Mouse (Mus musculus): ENCODE results near the gene Hnf1b.

Hnf1b gene

DNA sequence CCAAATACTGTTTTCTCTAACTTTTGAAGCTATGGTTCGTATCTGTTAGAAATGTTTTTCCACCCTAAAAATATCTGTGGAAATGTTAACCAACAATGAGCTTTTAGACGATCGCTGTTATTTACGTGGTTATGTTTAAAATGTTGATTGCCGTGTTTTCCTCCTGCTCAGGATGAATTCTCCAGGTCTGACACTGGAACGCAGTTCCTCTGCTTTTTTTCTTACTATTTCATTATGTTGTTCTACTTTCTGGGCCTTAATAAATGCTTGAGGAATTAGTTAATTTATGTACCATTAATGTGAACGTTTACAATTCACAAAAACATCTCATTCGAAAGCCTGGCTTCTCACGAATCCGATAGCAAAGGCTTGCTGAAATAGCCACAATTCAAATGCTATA lies 4.2 kb downstream of the Hnf1b start:
- no peak for DNase-seq

DNA sequence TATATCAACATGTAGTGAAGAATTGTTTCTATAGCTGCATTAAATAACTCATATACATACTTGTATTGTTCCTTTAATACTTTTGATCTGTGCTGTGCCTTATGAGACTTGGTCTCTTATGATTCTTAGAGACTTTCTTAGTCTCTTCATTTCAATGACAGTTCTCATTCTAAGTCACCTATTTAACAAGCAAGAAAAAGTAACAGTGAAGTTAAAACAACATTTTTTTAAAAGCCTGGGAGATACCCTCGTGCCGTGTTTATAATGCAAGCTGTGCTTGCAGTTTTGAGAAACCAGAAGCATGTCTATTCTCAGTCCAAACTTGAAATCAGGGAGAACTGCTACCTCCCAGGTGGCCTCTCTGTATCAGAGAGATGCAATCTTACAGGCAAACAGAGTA lies 4.8 kb downstream of the Hnf1b start:
- DNase-seq, result no peak

DNA sequence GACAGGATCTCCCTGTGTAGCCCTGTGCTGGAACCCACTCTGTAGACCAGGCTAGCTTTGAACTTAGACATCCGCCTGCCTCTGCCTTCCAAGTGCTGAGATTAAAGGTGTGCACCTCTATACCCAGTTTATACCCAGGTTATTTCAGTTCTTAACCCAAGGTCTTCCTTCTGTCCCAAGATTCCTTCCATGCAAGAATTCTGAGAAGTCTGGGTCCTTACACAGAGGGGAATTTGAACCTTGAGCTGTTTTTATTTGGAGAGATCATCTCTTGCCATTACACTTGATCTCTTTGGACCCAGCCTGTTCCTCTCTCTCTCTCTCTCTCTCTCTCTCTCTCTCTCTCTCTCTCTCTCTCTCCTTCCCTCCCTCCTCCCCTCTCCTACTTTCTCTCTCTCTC lies 7.4 kb downstream of the Hnf1b start:
- no peak for DNase-seq

DNA sequence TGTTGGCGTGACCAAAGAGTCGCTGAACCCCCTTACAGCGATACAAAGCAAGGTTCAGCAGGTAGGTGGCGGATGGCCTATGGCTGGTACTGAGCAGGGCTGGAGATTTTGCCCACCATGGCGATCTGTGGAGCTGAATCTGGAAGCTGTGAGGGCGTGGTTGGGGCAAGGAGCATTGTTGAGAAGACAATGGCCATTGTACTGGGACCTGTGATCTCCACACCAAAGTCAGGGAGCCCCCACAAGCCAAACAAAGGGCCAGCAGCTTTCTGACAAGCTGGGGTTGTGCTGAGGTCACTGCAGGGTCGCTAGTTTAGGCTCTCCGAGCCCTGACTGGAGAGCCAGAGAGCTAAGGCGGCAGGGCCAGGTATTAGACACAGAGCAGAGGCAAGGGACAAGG lies 15.4 kb downstream of the Hnf1b start:
- DNase-seq, result no peak

DNA sequence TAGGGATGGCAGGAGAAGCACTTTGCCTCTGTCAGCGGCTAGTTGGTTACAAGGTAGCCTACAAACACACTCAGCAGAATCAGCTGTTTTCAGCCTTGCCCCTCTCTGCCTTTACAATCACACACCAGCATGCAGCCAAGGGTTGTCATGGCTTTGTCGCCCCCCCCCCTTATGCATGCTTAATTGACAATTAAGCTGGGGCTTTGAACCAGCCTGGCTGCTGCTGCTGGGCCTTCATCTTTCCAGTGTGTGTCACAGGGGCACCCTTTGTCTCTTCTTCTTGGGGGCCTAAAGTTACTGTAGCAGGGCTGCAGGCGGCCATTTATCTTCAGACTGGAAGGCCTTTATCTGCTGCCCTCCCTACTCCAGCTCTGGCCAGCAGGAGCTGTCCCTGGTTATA lies 17.7 kb downstream of the Hnf1b start:
- DNase-seq, result no peak

DNA sequence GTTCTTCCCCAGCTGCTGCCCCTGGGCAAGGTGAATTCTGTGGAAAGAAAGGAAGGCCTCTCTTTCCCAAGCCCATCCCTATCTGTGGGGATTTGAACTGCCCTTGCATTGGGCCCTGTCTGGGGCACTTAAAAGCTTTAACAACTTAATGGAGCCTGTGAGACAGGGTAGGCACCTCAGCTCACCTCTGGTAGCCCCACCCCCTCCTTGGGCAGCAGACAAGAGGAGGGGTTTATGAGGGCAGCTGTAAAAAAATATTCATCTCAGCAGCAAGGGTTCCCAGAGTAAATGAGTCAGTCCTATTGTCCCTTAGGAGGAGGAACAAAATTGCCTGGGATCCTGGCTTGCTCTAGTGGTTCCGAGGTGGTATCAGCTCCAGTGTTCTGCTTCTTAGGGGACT lies 19.3 kb downstream of the Hnf1b start:
- no peak for DNase-seq

DNA sequence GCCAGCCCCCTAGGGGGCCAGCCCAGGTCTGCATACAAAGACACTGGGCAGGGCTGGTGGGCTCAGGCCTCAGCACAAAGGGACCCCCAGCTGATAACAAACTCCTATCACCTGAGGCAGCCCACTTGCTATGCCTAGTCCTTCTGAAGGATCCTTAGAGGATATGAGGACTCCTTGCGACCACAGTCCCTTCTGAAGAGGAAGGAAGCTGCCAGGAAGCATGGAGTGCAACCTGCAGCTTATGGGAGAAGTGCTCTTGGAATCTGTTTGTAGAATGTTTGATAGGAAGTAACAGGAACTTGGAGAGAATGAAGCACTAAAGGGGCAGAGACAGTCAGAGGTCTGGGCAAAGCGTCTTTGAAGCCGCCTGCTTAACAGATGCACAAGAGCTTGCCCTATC lies 19.8 kb downstream of the Hnf1b start:
- DNase-seq, result no peak

DNA sequence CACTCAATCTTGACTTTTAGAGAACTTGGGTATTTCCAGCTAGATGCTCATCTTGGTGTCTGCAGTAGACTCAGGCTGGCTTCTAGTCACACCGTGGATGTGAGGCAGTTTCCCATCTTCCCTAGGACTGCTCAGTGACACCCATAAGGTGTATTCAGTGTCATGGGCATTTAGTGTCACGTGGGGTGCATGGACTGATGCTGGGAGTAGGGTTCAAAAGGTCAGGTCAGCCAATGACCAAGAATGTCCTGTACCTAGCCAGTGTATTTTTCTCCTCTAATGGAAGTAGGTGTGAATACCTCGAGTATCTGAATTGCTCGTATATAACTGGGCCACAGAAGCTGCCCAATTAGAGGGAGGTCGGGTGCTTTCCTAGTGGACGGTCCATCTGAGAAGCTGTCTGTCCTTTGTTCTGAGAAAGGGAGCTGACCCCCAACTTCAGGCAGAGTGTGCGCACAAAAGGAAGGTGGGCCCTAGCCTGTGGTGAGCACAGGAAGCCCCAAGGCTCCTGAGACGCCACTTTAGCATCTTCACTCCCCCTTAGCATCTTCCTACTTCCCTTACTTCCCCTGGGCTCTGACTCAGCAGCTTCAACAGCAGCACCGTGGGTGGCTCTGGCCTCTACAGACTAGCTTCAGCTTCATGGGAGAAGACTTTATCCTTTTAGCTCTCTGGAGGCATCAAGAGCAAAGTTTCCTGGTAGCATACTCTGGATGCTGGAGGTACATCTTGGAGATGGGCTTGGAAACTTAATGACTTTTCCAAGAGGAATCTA lies 22.1 kb downstream of the Hnf1b start:
- no peak for DNase-seq

DNA sequence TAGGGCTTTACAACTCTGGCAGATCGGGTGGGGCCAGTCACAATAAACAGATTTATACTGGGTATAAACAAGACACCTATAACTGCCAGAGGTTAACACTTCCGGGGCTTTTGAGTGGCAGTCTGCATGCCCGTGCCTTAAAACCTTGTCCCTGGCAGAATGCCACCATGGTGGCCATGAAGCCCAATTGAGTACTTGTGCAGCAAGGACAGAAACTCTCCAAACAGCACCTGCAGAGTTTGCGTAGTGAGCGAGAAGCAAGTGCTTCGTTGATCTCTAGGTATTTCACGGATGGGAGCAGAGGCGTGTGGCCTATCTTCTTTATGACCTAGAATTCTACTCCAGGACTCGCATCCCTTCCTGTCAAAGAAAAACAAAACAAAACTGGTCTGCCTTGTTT lies 23.6 kb downstream of the Hnf1b start:
- DNase-seq, result no peak

DNA sequence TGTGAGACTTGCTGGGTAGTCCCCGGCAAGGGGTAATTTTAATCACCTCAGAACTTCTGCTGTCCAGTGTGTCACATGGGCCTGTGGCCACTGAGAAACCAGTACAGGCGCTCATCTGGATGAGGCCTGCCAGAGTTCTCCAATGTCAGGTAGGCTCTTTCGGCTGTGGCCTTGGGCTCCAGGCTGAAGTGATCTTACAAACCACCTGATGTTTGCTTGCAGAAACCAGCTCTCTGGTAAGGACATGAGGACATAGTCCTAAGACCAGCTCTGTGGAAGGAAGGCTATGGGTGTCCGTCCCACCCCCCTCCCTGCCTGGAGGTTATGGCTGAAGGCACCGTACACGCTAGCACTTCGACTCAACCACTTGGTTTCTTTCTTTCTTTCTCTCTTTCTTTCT lies 26.8 kb downstream of the Hnf1b start:
- DNase-seq, result no peak

DNA sequence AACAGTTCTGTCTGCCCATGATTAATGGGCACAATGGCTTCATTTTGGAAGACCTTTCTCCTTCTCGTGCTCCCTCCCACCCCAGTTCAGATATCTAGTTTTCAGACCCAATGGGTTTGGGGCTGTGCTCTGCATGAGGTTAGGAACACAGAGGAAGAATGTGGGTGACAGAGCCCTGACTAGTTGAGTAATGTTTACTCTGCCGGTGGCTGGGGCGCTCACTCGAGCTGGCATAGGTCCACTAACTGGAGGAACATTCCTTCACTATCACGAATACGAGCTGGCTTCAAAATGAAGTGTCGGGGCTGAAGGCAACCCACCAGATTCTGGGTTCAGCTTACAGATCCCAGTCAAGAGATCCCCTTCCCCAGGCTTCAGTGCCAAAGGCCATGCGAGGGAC lies 27.9 kb downstream of the Hnf1b start:
- no peak for DNase-seq

DNA sequence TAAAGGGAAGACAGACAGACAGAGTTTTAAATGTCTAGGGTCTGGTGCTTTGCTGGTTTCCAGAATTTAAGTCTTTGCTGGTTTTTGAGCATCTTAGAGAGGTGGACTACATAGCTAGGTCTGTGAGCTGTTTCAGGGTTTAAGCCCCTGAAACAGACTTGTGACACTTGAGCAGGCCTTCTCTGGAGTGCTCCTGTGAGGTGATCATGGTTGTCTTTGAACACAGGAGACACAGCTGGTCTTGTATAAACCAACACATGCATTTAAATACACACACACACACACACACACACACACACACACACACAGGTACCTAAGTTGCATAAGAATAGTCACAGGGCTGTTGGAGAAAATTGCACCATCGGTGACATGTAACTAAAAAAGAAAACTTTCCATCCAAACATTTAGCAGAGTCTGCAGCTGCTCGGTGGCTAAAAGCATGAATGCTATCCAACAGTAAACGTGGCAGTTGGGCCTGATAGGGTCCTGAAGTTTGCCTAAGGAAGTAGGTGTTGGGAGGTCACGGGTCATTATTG lies 28.6 kb downstream of the Hnf1b start:
- no peak for DNase-seq

DNA sequence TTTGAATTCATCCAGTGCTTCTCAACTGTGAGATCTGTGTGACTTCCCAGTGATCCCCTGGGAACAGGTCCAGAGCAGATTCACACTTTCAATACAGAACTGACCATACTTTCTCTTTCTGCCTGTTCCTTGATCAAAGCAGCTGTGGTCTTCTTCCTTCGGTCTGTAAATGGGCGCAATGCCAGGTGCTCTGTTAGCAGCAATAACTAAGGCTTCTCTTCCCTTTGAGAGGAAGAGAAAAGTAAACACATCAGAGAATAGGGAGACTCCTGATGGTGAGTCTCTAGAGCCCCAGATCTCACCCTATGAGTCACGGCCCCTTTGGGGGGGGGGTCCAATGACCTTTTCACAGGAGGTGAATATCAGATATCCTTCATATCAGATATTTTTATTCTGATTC lies 29.3 kb downstream of the Hnf1b start:
- DNase-seq, result no peak

DNA sequence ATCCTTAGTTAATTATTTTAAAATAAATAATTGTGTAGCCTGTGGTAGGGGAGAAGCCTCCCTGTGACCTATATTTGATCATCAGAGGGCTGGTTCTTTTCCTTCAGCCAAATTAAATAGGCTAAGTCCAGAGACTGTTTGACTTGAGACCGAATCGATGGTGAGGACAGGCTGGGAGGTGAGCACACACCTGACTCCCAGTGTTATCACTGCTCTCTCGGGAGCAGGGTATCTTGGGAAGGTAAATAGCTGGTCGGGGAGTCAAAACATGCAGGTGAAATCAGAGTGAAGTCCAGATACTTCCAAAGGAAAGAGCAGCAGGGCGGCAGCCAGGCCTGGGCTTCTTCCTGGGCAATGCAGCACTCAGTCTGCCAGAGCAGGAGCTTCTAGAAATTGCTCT lies 31.6 kb downstream of the Hnf1b start:
- DNase-seq, result no peak

DNA sequence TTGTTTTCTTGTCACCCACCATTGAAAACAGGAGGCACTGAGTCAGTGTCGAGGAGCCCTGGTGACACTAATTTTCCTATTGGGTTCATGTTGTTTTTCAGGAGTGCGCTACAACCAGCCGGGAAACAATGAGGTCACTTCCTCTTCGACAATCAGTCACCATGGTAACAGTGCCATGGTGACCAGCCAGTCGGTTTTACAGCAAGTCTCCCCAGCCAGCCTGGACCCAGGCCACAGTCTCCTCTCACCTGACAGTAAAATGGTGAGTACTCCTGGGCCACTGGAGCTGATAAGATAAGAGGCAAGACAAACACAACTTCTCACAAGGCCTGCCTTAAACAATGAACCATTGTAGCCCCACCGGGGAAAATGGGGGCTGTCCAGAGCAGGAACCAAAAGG lies 32.7 kb downstream of the Hnf1b start:
- DNase-seq, result no peak

DNA sequence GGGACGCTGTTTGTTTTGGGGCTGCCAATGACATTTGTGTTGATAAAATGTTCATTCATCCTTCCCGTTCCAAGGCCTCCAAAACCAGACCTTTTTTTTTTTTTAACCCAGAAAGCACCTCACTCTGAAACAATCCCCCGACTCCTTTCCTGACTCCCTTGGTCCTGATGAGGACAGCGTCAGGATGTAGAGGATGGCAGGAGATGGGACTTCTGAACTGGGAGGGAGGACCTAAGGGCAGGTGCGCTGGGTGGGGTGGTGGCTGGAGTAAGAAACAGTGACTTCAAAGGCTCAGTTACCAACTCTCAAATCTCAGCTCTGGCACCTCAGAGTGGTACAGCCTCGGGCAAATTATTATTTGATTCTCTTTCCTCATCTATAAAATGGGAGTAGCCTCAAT lies 33.2 kb downstream of the Hnf1b start:
- no peak for DNase-seq

DNA sequence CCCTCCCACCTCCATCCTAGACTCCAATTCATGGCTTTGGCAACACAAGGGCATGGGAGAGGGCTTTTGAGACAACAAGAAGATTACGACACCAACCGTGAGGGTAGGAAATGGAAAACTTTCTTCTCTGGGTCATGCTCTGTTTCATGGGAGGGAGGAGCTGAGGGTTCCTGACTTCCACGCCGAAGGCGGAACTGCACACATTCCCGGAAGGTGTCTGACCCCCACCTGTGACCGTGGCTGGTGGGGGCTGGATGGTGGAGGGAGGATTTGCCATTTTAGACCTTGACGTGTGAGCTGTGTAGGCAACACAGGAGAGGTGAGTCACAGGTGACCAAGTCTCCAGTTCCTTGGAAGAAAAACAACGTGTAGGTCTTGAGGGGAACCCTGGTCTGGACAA lies 33.9 kb downstream of the Hnf1b start:
- no peak for DNase-seq

DNA sequence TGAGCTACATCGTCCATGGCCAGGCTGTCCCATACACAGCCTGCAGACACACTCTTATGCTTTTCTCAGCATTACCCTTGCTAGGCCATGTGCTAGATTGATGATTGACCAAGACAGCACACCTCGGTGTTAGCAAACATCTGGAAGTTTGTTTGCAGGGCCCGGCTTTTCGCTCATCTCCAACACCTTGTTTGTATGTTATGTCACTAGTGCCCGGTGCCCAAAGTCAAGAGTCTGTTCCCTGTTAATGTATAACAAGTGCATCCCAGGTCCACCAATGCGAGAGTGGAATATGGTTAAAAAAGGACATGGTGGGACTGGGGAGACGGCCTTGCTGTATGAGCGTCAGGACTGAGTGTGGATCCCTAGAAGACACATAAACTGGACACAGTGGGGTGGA lies 35.3 kb downstream of the Hnf1b start:
- no peak for DNase-seq

DNA sequence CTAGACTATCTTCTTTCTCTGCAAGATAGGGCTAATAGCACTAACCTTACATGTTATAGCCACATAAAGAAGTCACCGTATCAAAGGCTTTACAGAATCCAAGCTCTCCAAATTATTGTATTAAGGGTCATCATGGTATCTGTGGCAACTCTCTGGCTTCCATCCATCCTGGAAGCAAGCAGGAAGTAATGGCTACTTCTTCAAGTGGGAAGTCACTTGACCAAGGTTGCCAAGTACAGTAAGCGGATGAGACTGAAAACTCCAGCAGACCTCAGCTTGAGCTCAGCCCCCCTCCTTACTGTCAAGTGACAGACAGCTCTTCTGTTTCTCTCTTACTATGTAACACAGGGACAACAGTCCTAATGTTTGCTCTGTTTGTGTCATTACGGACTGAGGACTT lies 36.9 kb downstream of the Hnf1b start:
- no peak for DNase-seq

DNA sequence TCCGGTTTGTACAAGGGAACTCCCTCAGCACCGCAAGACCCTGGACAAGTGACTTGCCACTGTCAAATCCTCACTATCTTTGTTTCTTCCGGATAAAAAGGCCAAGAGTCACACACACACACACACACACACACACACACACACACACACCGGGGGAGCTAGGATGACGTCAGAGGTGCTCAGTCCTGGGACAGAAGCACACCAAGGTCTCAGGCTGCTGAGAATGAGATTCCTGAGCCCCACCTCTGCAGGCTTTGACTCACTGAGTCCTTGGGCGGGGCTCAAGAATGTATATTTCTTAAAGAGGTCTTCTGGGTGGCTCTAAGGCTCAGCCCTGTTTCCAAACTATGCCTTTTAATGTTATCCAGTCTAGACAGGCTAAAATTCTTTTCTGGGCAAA lies 41.5 kb downstream of the Hnf1b start:
- no peak for DNase-seq

DNA sequence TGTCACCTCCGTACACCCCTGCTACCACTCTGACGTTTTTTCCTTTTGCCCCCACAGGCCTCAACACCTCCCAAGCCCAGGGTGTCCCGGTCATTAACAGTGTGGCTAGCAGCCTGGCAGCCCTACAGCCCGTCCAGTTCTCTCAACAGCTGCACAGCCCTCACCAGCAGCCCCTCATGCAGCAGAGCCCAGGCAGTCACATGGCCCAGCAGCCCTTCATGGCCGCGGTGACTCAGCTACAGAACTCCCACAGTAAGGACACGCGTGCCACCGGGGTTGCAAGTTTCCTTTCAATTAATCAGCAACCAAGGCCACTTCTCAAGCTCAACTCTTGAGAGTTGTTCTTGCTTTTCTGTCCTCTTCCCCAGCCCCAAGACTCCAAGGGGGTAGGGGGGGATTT lies 43.5 kb downstream of the Hnf1b start:
- DNase-seq, result no peak

DNA sequence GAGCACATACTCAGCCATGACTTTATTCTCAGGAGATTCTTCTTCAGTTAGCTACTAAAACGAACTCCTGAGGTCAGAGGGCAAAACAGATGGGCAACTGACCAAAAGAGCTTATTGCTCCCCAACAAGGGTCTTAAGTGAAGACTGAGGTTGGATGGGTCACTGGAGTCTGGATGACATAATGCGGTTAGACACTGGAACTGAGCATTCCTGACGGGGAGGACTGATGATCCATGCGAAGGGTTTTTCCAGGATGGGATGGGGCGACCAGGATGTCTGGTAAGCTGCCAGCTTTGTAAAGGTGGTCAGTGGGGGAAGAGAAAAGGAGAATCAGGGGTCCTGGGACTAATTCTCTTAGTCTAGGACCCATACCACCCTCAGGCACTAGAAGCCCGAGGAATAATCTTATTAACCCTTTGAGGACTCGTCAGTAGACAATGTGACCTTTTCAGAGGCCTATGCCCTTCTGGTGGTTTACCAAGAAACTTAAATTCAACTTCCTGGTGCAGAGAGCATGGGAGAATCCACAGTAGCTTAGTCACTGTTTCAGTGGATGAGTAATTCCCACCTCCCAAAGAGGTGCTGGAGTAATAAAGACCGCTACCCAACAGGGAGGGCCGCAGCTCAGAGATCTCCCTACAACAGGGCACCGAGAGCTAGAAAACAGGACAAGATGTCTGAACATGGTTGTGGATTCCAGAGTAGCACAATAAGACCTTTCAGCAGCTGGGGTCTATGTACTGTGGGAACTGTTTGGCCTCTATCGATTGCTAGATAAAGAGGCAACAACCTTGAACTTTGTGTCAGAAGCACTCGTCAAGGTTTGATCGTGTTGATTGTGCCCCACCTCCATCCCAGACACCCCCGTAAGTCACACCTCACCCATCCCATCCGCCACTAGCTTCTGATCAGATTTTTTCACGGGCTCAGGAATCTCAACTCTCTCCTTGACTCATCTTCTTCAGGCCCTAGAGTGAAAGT lies 46.9 kb downstream of the Hnf1b start:
- DNase-seq, result no peak

DNA sequence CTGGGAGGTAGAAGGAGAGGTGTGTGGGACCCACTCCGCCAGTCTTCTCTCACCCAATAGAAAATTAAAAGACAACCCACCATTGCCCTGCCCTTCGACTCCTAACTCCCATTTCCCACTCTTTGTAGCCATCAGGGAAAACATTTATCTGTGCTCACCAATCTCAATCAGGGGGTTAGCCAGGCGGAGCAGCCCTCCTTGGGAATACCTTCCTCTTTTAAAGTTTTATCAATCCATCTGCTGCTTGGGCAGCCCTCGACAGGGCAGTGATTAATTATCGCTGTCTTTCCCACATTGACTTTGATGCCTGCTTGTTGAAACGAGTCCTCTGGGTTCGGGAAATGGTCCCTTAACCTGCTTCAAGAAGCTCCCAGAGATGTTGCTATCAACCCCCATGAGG lies 47.7 kb downstream of the Hnf1b start:
- no peak for DNase-seq

DNA sequence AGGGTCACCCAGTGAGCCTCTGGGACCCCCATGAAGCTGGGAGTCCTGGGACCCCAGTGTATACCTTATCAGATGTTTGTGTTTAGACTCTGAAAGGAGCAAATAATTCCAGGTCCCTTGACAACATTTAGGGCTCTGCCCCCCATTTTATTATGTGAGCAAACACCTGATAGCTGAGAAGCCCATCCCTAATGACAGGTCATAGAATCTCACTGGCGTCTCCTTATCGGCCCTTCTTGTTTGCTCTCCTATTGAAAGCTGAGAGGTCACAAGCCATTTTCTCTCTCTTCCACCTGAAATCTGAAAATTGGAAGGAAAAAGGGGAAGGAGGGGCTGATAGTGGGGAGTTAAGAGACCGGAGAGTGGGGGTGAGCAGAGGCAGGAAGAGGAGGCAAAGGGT lies 52.9 kb downstream of the Hnf1b start:
- no peak for DNase-seq

Measured in cerebellum, adult 9-11 months (tissue).